Mouse (Mus musculus): ENCODE data around the gene Abhd12. TPM values are rescaled to one million over a fixed set of nuclear protein-coding genes. Genes with fewer than 3 reads are reported as not detected.

Gene Abhd12
- polyA plus RNA-seq, 1 experiment from 2014 or later: 21.3 TPM

- ATAC-seq (ENCODE audit: insufficient read depth): no peak
- H3K4me1 ChIP-seq (replicated peaks): peaks cover 10% of the 10 kb centered on the region; the same call in 1 of the 2 replicates
These were observed 20.3 kb downstream of the Abhd12 start for GRCm38 (mm10) chr2:150884075-150884778.

DNA sequence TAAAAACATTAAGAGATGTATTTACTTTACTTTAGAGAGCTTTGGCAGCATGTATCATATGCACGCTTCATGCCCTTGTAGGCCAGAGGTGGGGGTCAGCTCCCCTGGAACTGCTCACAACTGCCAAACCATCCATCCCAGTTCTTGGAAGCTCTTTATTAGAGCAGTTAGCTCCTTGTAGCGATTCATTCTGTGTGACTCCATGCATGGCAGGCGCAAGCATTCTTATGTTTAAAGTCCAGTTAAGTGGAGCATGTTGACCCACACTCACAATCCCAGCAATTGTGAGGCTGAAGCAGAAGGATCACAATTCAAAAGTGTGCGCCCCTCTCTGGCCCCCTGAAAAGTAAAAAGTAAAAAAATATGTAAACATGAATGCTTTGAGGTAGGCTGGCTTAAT lies 27.0 kb downstream of the Abhd12 start:
- H3K9ac ChIP-seq: no peak overlapping the region
- H3K4me2 ChIP-seq: no peak overlapping the region
- no peak overlapping the region for H3K27ac ChIP-seq (replicated peaks)
- H3K4me1 ChIP-seq (replicated peaks): 0 out of 2 replicates have a peak, but pooled peaks cover 2% of the 10 kb centered on the region
- no peak overlapping the region for H3K4me3 ChIP-seq (replicated peaks)
- no peaks in the 10 kb centered on the region for H3K9me3 ChIP-seq (replicated peaks)
- H3K27me3 ChIP-seq: no peaks in the 10 kb centered on the region
- 69% methylated on average over 4 of the region's 4 CpGs for WGBS (ENCODE audit: insufficient replicate concordance)
- no peaks in the 10 kb centered on the region for H3K36me3 ChIP-seq (replicated peaks)
- ATAC-seq (ENCODE audit: insufficient read depth): no peak

More at GRCm38 (mm10) chr2:150884075-150884778, 20.3 kb downstream of the Abhd12 start:
- Histone ChIP-seq H3K27ac (replicated peaks) (no peak overlapping the region), H3K27me3 (no peaks in the 10 kb centered on the region), H3K4me3 (replicated peaks) (no peak overlapping the region), H3K9me3 (replicated peaks) (no peaks in the 10 kb centered on the region), H3K36me3 (replicated peaks) (no peaks in the 10 kb centered on the region), H3K4me2 (no peak overlapping the region), H3K9ac (no peak overlapping the region)
- WGBS (ENCODE audit: insufficient replicate concordance): 63% methylated on average over 8 of the region's 8 CpGs

GRCm38 (mm10) chr2:150875226-150875625 lies 29.3 kb downstream of the Abhd12 start:
- H3K4me3 ChIP-seq (replicated peaks): no peak overlapping the region
- H3K9ac ChIP-seq: no peak overlapping the region
- 0 out of 2 replicates have a peak, but pooled peaks cover 2% of the 10 kb centered on the region for H3K4me1 ChIP-seq (replicated peaks)
- ATAC-seq (ENCODE audit: insufficient read depth): no peak
- H3K36me3 ChIP-seq (replicated peaks): no peaks in the 10 kb centered on the region
- no peaks in the 10 kb centered on the region for H3K27me3 ChIP-seq
- WGBS (ENCODE audit: insufficient replicate concordance): 79% methylated on average over 1 of the region's 1 CpGs
- no peak overlapping the region for H3K4me2 ChIP-seq
- no peak overlapping the region for H3K27ac ChIP-seq (replicated peaks)
- no peaks in the 10 kb centered on the region for H3K9me3 ChIP-seq (replicated peaks)

GRCm38 (mm10) chr2:150874508-150874907 lies 30.0 kb downstream of the Abhd12 start:
- WGBS (ENCODE audit: insufficient replicate concordance): 53% methylated on average over 1 of the region's 1 CpGs
- Histone ChIP-seq H3K9ac (no peak overlapping the region), H3K27me3 (no peaks in the 10 kb centered on the region), H3K36me3 (replicated peaks) (no peaks in the 10 kb centered on the region), H3K27ac (replicated peaks) (no peak overlapping the region), H3K4me3 (replicated peaks) (no peak overlapping the region), H3K9me3 (replicated peaks) (no peaks in the 10 kb centered on the region), H3K4me2 (no peak overlapping the region), H3K4me1 (replicated peaks) (0 out of 2 replicates have a peak, but pooled peaks cover 2% of the 10 kb centered on the region)
- ATAC-seq (ENCODE audit: insufficient read depth): no peak

GRCm38 (mm10) chr2:150869446-150869845 lies 35.1 kb downstream of the Abhd12 start:
- Histone ChIP-seq H3K9me3 (replicated peaks) (no peaks in the 10 kb centered on the region), H3K27me3 (no peaks in the 10 kb centered on the region), H3K36me3 (replicated peaks) (no peaks in the 10 kb centered on the region), H3K4me3 (replicated peaks) (no peak overlapping the region), H3K9ac (no peak overlapping the region), H3K4me1 (replicated peaks) (no peaks in the 10 kb centered on the region), H3K27ac (replicated peaks) (no peak overlapping the region), H3K4me2 (no peak overlapping the region)
- ATAC-seq (ENCODE audit: insufficient read depth): no peak
- 14% methylated on average over 1 of the region's 1 CpGs for WGBS (ENCODE audit: insufficient replicate concordance)

- 81% methylated on average over 2 of the region's 2 CpGs for WGBS (ENCODE audit: insufficient replicate concordance)
- Histone ChIP-seq H3K4me1 (replicated peaks) (no peaks in the 10 kb centered on the region), H3K4me3 (replicated peaks) (no peak overlapping the region), H3K27me3 (no peaks in the 10 kb centered on the region), H3K4me2 (no peak overlapping the region), H3K36me3 (replicated peaks) (no peaks in the 10 kb centered on the region), H3K9me3 (replicated peaks) (no peaks in the 10 kb centered on the region), H3K9ac (no peak overlapping the region), H3K27ac (replicated peaks) (no peak overlapping the region)
- no peak for ATAC-seq (ENCODE audit: insufficient read depth)
These were observed 37.5 kb downstream of the Abhd12 start for GRCm38 (mm10) chr2:150867021-150867420.

- ATAC-seq (ENCODE audit: insufficient read depth): no peak
- Histone ChIP-seq H3K27me3 (no peaks in the 10 kb centered on the region), H3K36me3 (replicated peaks) (no peaks in the 10 kb centered on the region), H3K9ac (no peak overlapping the region), H3K4me2 (no peak overlapping the region), H3K4me1 (replicated peaks) (no peaks in the 10 kb centered on the region), H3K4me3 (replicated peaks) (no peak overlapping the region), H3K9me3 (replicated peaks) (no peaks in the 10 kb centered on the region), H3K27ac (replicated peaks) (no peak overlapping the region)
- 54% methylated on average over 2 of the region's 2 CpGs for WGBS (ENCODE audit: insufficient replicate concordance)
These were observed 43.4 kb downstream of the Abhd12 start for GRCm38 (mm10) chr2:150861128-150861527.

DNA sequence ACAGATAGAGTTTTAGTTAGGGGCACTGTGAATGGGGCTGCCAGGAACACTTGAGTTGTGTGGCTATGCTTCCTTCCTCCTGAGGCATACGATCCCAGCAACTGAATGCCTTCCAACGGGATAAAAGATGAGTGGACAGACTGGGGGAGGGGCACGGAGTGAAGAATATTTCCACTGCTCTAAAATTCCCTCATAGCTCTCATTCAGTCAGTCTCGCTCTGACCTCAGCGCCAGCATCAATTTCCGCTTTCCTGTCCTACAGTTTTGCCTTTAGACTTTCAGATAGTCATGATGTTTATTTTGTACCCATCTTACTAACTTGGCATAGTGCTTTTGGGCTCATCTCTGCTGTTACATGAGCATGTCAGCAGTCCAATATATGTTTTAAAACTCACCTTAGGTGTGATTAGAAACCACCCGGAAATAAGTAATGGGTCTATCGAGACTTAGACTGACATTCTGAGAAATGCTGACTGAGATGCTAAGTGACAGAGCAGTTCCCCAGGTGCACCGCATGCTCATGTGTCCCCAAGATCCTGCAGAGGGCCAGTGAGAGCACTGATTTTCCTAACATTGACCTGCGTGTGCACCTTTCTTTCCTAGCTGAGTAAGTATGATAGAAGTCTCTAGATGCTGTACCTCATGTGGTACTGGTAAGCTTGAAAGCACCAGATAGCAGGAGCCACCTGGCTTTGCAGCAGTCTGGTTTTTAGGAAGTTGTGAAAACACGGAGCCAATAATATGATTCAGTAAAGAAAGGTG lies 44.7 kb downstream of the Abhd12 start:
- no peaks in the 10 kb centered on the region for H3K9me3 ChIP-seq (replicated peaks)
- H3K9ac ChIP-seq: no peak overlapping the region
- no peak overlapping the region for H3K4me2 ChIP-seq
- no peaks in the 10 kb centered on the region for H3K36me3 ChIP-seq (replicated peaks)
- no peak overlapping the region for H3K4me3 ChIP-seq (replicated peaks)
- no peaks in the 10 kb centered on the region for H3K4me1 ChIP-seq (replicated peaks)
- H3K27me3 ChIP-seq: no peaks in the 10 kb centered on the region
- no peak for ATAC-seq (ENCODE audit: insufficient read depth)
- WGBS (ENCODE audit: insufficient replicate concordance): 66% methylated on average over 11 of the region's 11 CpGs
- no peak overlapping the region for H3K27ac ChIP-seq (replicated peaks)

DNA sequence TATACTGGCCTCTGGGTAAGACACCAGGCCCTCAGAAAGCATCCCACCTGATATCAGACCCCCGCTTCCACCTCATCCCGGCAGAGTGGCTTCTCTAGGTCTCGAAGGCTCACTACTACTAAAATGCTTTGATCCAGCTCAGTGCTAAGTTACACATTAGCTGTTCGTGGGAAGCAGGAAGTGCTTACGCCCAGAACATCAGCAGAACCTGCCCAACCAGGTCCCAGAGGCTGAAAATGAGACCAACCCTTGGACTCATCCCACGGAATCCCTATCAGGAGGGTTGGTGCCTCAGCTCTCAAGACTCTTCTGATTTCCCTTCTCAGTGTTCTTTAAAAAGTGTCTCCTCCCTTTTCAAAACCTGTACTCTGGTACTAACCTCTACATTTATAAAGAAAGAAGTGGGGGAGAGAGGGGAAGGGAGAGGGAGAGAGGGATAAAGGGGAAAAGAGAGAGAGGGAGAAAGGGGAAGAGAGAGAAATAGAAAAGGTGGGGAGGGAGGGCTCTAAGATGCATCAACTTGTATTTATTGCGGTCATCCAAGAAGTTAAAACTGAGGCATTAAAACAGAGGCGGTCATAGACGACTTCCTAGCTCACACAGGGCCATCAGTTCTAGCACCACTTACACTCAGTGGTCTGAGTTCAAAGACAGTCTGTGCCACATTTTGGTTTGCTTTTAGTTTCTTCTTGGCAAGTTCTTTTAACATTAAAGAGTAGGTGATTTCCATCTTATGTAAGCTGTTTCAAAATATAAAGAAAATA lies 45.6 kb downstream of the Abhd12 start:
- H3K36me3 ChIP-seq (replicated peaks): no peaks in the 10 kb centered on the region
- no peak for ATAC-seq (ENCODE audit: insufficient read depth)
- no peaks in the 10 kb centered on the region for H3K9me3 ChIP-seq (replicated peaks)
- 68% methylated on average over 9 of the region's 9 CpGs for WGBS (ENCODE audit: insufficient replicate concordance)
- no peaks in the 10 kb centered on the region for H3K27me3 ChIP-seq
- H3K4me2 ChIP-seq: no peak overlapping the region
- no peak overlapping the region for H3K27ac ChIP-seq (replicated peaks)
- no peak overlapping the region for H3K9ac ChIP-seq
- no peaks in the 10 kb centered on the region for H3K4me1 ChIP-seq (replicated peaks)
- H3K4me3 ChIP-seq (replicated peaks): no peak overlapping the region

GRCm38 (mm10) chr2:150855186-150855585 lies 49.4 kb downstream of the Abhd12 start:
- ATAC-seq (ENCODE audit: insufficient read depth): no peak
- Histone ChIP-seq H3K9me3 (replicated peaks) (no peaks in the 10 kb centered on the region), H3K36me3 (replicated peaks) (no peaks in the 10 kb centered on the region), H3K9ac (no peak overlapping the region), H3K4me1 (replicated peaks) (no peaks in the 10 kb centered on the region), H3K4me2 (no peak overlapping the region), H3K4me3 (replicated peaks) (no peak overlapping the region), H3K27me3 (no peaks in the 10 kb centered on the region), H3K27ac (replicated peaks) (no peak overlapping the region)

DNA sequence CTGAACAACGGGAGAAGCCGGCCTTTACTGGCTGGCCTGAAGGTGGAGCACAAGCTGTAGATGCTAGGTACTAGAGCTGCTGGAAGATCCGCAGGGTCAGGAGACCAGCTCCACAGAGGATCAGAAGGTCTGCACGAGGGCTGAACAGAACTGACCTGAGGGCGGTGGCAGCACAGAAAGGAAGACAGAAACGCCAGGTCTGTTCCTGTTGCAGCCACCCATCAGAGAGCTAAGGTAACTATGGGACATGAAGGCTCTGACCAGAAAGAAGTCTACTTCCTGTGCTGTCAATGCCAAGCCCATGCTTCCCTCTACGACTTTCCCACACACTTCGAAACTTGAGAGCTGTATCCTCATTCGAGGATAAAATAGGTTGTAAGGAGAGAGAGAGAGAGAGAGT lies 53.3 kb downstream of the Abhd12 start:
- Histone ChIP-seq H3K9me3 (replicated peaks) (no peaks in the 10 kb centered on the region), H3K27ac (replicated peaks) (no peak overlapping the region), H3K4me3 (replicated peaks) (no peak overlapping the region), H3K4me2 (no peak overlapping the region), H3K9ac (no peak overlapping the region), H3K36me3 (replicated peaks) (no peaks in the 10 kb centered on the region), H3K4me1 (replicated peaks) (no peaks in the 10 kb centered on the region), H3K27me3 (no peaks in the 10 kb centered on the region)
- no peak for ATAC-seq (ENCODE audit: insufficient read depth)
- WGBS (ENCODE audit: insufficient replicate concordance): 38% methylated on average over 9 of the region's 9 CpGs
